Mouse (Mus musculus) Patski (cell line): Measurements from ENCODE around the gene Atp6v0a4. TPM values are rescaled to one million over a fixed set of nuclear protein-coding genes. Genes with fewer than 3 reads are reported as not detected.

Source experiments
- ATAC-seq: fragments of 100-300 bp; one replicate; pipeline ENCODE4 v1.8.0; 2021
- CTCF ChIA-PET: fragments of 350-600 bp; sonication (Branson Sonifier 250); formaldehyde crosslinking; loops from one replicate; lab custom pipeline; 2022; ENCODE audit warnings: inconsistent platforms; lab: Charles Lee
- POLR2A ChIA-PET: fragments of 350-600 bp; sonication (Branson Sonifier 250); formaldehyde crosslinking; loops from one replicate; lab custom pipeline; 2022; ENCODE audit warnings: antibody characterized with exemption, inconsistent platforms; lab: Charles Lee
- DNase-seq: peaks from one replicate; pipeline ENCODE4 v3.0.0-alpha.2; 2011; ENCODE audit warnings: low read depth, low spot score
- H3K27me3 ChIP-seq: fragments of 371-371 bp; one replicate; pipeline ENCODE4 v1.5.1; 2021
- CTCF ChIP-seq: fragments of 100-300 bp; IDR thresholded peaks from one replicate; pipeline ENCODE4 v1.5.1; 2021
- in situ Hi-C: fragments of 300-500 bp; cut with MboI; formaldehyde crosslinking; loops from 3 replicates; pipeline ENCODE4 v1.11.1; 2018; ENCODE audit warnings: low pct_unique_long_range_greater_than_20kb, mixed read lengths
- polyA plus RNA-seq: library from polyadenylated mRNA; unstranded; gene quantifications from one replicate; pipeline ENCODE4 v1.2.3, GENCODE M21; 2021

The Atp6v0a4 gene
- polyA plus RNA-seq, result 2.5 TPM

- CTCF ChIA-PET, result no interaction called here
- no peak for ATAC-seq
- in situ Hi-C loops, result no loop called here
- TF ChIP-seq CTCF, result no peak
- POLR2A ChIA-PET, result no interaction called here
- DNase-seq, result no peak
- H3K27me3 ChIP-seq, result no peaks in the 10 kb centered on the region
These were observed at the start of gene Atp6v0a4 for GRCm38 (mm10) chr6:38124207-38124835. Gene Atp6v0a4 (minus strand): TSS chr6:38124586.

GRCm38 (mm10) chr6:38165385-38165784, 41.0 kb upstream of the Atp6v0a4 start:
- CTCF ChIA-PET, result no interaction called here
- ATAC-seq (no peak), DNase-seq (no peak)
- POLR2A ChIA-PET, result no interaction called here
- H3K27me3 ChIP-seq, result no peaks in the 10 kb centered on the region
- in situ Hi-C loops, result loop anchor here (25.0 kb wide), 1 partner anchor 147 kb away; no protein-coding TSS in a partner anchor
- no peak for TF ChIP-seq CTCF

GRCm38 (mm10) chr6:38164705-38165104, 40.3 kb upstream of the Atp6v0a4 start:
- ChIA-PET POLR2A (no interaction called here), CTCF (no interaction called here)
- in situ Hi-C loops, result loop anchor here (25.0 kb wide), 1 partner anchor 148 kb away; no protein-coding TSS in a partner anchor

GRCm38 (mm10) chr6:38162825-38163504, 38.6 kb upstream of the Atp6v0a4 start:
- in situ Hi-C loops, result loop anchor here (25.0 kb wide), 1 partner anchor 149 kb away; no protein-coding TSS in a partner anchor

More at GRCm38 (mm10) chr6:38164705-38165104, 40.3 kb upstream of the Atp6v0a4 start:
- no peaks in the 10 kb centered on the region for H3K27me3 ChIP-seq
- ATAC-seq (no peak), DNase-seq (no peak)
- TF ChIP-seq CTCF, result no peak

GRCm38 (mm10) chr6:38160556-38160955, 36.2 kb upstream of the Atp6v0a4 start:
- ChIA-PET CTCF (interaction anchor here (0.6 to 2.1 kb wide), 10 partner anchors 9 to 168 kb away, joined by 3 to 9 read pairs (median 3); no protein-coding TSS in a partner anchor), POLR2A (no interaction called here)
- no peak for TF ChIP-seq CTCF
- no peak for DNase-seq
- in situ Hi-C loops, result loop anchor here (25.0 kb wide), 1 partner anchor 152 kb away; no protein-coding TSS in a partner anchor
- ATAC-seq, result no peak
- no peaks in the 10 kb centered on the region for H3K27me3 ChIP-seq

More at GRCm38 (mm10) chr6:38162825-38163504, 38.6 kb upstream of the Atp6v0a4 start:
- POLR2A ChIA-PET, result no interaction called here
- no peak for DNase-seq
- no peak for ATAC-seq
- no peak for TF ChIP-seq CTCF
- no peaks in the 10 kb centered on the region for H3K27me3 ChIP-seq
- CTCF ChIA-PET, result no interaction called here

- ChIA-PET CTCF (interaction anchor here (0.6 to 2.1 kb wide), 10 partner anchors 9 to 169 kb away, joined by 3 to 9 read pairs (median 3); no protein-coding TSS in a partner anchor), POLR2A (no interaction called here)
- peak; percentile 38 for ATAC-seq
- no peak for DNase-seq
- no peaks in the 10 kb centered on the region for H3K27me3 ChIP-seq
- peak; percentile 89 for TF ChIP-seq CTCF
- in situ Hi-C loops, result loop anchor here (25.0 kb wide), 1 partner anchor 152 kb away; no protein-coding TSS in a partner anchor
These were observed 35.7 kb upstream of the Atp6v0a4 start for GRCm38 (mm10) chr6:38160102-38160501.

- ChIA-PET POLR2A (no interaction called here), CTCF (interaction anchor here (1.0 to 2.1 kb wide), 5 partner anchors 11 to 77 kb away, joined by 3 to 6 read pairs (median 3); no protein-coding TSS in a partner anchor)
- in situ Hi-C loops, result loop anchor here (10.0 to 25.0 kb wide), 2 partner anchors 153 to 155 kb away; no protein-coding TSS in a partner anchor
- no peaks in the 10 kb centered on the region for H3K27me3 ChIP-seq
- no peak for ATAC-seq
- no peak for TF ChIP-seq CTCF
- no peak for DNase-seq
These were observed 35.2 kb upstream of the Atp6v0a4 start for GRCm38 (mm10) chr6:38159576-38159975.

- TF ChIP-seq CTCF, result no peak
- POLR2A ChIA-PET, result no interaction called here
- no peak for ATAC-seq
These were observed 33.5 kb upstream of the Atp6v0a4 start for GRCm38 (mm10) chr6:38157925-38158324.

GRCm38 (mm10) chr6:38156204-38156603, 31.8 kb upstream of the Atp6v0a4 start:
- DNase-seq (no peak), ATAC-seq (no peak)
- CTCF ChIA-PET, result interaction anchor here (0.8 to 1.3 kb wide), 5 partner anchors 14 to 150 kb away, joined by 3 to 4 read pairs (median 3); no protein-coding TSS in a partner anchor
- TF ChIP-seq CTCF, result no peak
- in situ Hi-C loops, result loop anchor here (10.0 to 25.0 kb wide), 2 partner anchors 151 to 156 kb away; no protein-coding TSS in a partner anchor
- POLR2A ChIA-PET, result no interaction called here
- H3K27me3 ChIP-seq, result no peaks in the 10 kb centered on the region

More at GRCm38 (mm10) chr6:38157925-38158324, 33.5 kb upstream of the Atp6v0a4 start:
- H3K27me3 ChIP-seq, result no peaks in the 10 kb centered on the region
- no peak for DNase-seq
- CTCF ChIA-PET, result no interaction called here
- in situ Hi-C loops, result loop anchor here (10.0 to 25.0 kb wide), 2 partner anchors 153 to 154 kb away; no protein-coding TSS in a partner anchor

GRCm38 (mm10) chr6:38152305-38152704, 27.9 kb upstream of the Atp6v0a4 start:
- in situ Hi-C loops, result loop anchor here (10.0 to 25.0 kb wide), 2 partner anchors 148 to 160 kb away; no protein-coding TSS in a partner anchor
- ATAC-seq, result no peak
- no peak for DNase-seq
- no peak for TF ChIP-seq CTCF
- ChIA-PET POLR2A (interaction anchor here (1.0 kb wide), 1 partner anchor 15 kb away, joined by 3 read pairs; no protein-coding TSS in a partner anchor), CTCF (no interaction called here)
- H3K27me3 ChIP-seq, result no peaks in the 10 kb centered on the region
